Mouse (Mus musculus): ENCODE measurements around the gene Aplp2.

DNA sequence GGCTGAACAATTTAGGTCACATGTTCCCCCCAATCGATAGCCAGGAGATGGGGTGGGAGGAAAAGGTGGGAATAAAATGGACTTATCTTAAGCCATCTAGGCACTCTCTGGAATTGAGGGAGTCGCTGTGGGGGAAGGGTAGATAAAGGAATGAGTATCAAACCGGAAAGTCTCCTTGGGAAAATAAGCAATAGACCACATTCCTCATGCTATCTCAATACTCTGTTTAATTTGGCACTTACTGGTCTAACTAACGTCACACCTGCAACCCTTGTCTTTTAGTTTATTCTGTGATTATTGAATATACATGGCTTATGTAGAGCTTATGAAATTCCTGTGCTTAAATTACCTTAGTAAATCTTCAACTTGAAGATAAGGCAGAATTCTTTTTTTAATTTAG is 11.9 kb upstream of the Aplp2 start:
- TF ChIP-seq CTCF (IDR thresholded peaks at IDR 0.05; ENCODE audit: extremely low read depth, insufficient read length, insufficient replicate concordance, low read depth, low read length) (no peak), POLR2A (IDR thresholded peaks at IDR 0.05; ENCODE audit: low read depth, low read length) (no peak)

Measured in small intestine, adult 2 months (tissue).